Mouse (Mus musculus) embryonic facial prominence, embryonic 12.5 days (tissue): ENCODE data around the gene Pimreg. TPM values are rescaled to one million over a fixed set of nuclear protein-coding genes. Genes with fewer than 3 reads are reported as not detected.

Experiments used
- ATAC-seq: fragments of 200-750 bp; cut with Nextera tagmentation; 2 replicates; pipeline ENCODE4 v1.8.0; 2017; ENCODE audit not compliant: insufficient number of reproducible peaks, insufficient read depth, low FRiP score, low TSS enrichment
- H3K27ac ChIP-seq: fragments of 300-500 bp; sonication (generic); 2 replicates; pipeline ENCODE4 v1.5.1; 2016; ENCODE audit warnings: mild to moderate bottlenecking
- H3K27me3 ChIP-seq: fragments of 300-500 bp; sonication (generic); 2 replicates; pipeline ENCODE4 v1.6.1; 2016; ENCODE audit warnings: mild to moderate bottlenecking, moderate library complexity
- H3K36me3 ChIP-seq: fragments of 300-500 bp; sonication (generic); 2 replicates; pipeline ENCODE4 v1.6.1; 2016; ENCODE audit warnings: mild to moderate bottlenecking
- H3K4me1 ChIP-seq: fragments of 300-500 bp; sonication (generic); 2 replicates; pipeline ENCODE4 v1.6.1; 2016
- H3K4me2 ChIP-seq: fragments of 300-500 bp; sonication (generic); replicated peaks from 2 replicates; pipeline ENCODE4 v1.6.1; 2016; ENCODE audit warnings: mild to moderate bottlenecking, moderate library complexity
- H3K4me3 ChIP-seq: fragments of 300-500 bp; sonication (generic); 2 replicates; pipeline ENCODE4 v1.5.1; 2016; ENCODE audit warnings: mild to moderate bottlenecking
- H3K9ac ChIP-seq: fragments of 300-500 bp; sonication (generic); 2 replicates; pipeline ENCODE4 v1.6.1; 2016; ENCODE audit warnings: mild to moderate bottlenecking, moderate library complexity
- H3K9me3 ChIP-seq: fragments of 300-500 bp; sonication (generic); 2 replicates; pipeline ENCODE4 v1.6.1; 2016; ENCODE audit warnings: mild to moderate bottlenecking, moderate library complexity
- WGBS: fragments of 180-500 bp; shearing (Covaris S2); methylation state at CpG from one replicate; pipeline ENCODE4 v1.1.7; 2016; 5-methylcytosine and 5-hydroxymethylcytosine counted together
- polyA plus RNA-seq: library from polyadenylated mRNA; unstranded; fragments of >200 nt; fragmentation: Nextera tagmentation; extraction: Ambion mirVana; gene quantifications from 2 replicates; pipeline ENCODE4 v1.2.1, GENCODE M21; 2016

Pimreg gene
- polyA plus RNA-seq, 1 experiment from 2014 or later, result 143 TPM

GRCm38 (mm10) chr11:72050895-72051858, 9.3 kb downstream of the Pimreg start:
- H3K27me3 ChIP-seq, result peaks cover 23% of the 10 kb centered on the region; the same call in 1 of the 2 replicates
- peaks cover 27% of the 10 kb centered on the region for H3K4me1 ChIP-seq
- peaks cover 11% of the 10 kb centered on the region; the same call in 1 of the 2 replicates for H3K36me3 ChIP-seq
- H3K4me2 ChIP-seq, result peak overlapping the region; percentile 93
- peak overlapping the region; percentile 58 for H3K4me3 ChIP-seq
- peak; percentile 57; the same call in 1 of the 2 replicates for ATAC-seq
- WGBS, result 2% methylated on average over 45 of the region's 45 CpGs
- no peaks in the 10 kb centered on the region for H3K9me3 ChIP-seq
- H3K27ac ChIP-seq, result no peak overlapping the region
- H3K9ac ChIP-seq, result peak overlapping the region; percentile 60

GRCm38 (mm10) chr11:72052221-72052620, 10.4 kb downstream of the Pimreg start:
- Histone ChIP-seq H3K4me1 (peaks cover 31% of the 10 kb centered on the region), H3K9ac (no peak overlapping the region), H3K4me2 (no peak overlapping the region), H3K27ac (no peak overlapping the region), H3K9me3 (no peaks in the 10 kb centered on the region), H3K27me3 (peaks cover 23% of the 10 kb centered on the region; the same call in 1 of the 2 replicates), H3K4me3 (no peak overlapping the region), H3K36me3 (0 out of 2 replicates have a peak, but pooled peaks cover under 1% of the 10 kb centered on the region)
- ATAC-seq, result no peak
- 23% methylated on average over 3 of the region's 3 CpGs for WGBS

GRCm38 (mm10) chr11:72052636-72053035, 10.8 kb downstream of the Pimreg start:
- H3K4me1 ChIP-seq, result peaks cover 34% of the 10 kb centered on the region

GRCm38 (mm10) chr11:72055176-72055575, 13.3 kb downstream of the Pimreg start:
- WGBS, result 34% methylated on average over 2 of the region's 2 CpGs
- Histone ChIP-seq H3K4me1 (peaks cover 33% of the 10 kb centered on the region), H3K4me2 (no peak overlapping the region), H3K27me3 (peaks cover 12% of the 10 kb centered on the region; the same call in 1 of the 2 replicates), H3K9me3 (no peaks in the 10 kb centered on the region), H3K4me3 (no peak overlapping the region), H3K27ac (no peak overlapping the region), H3K9ac (no peak overlapping the region), H3K36me3 (no peaks in the 10 kb centered on the region)
- ATAC-seq, result no peak

More at GRCm38 (mm10) chr11:72052636-72053035, 10.8 kb downstream of the Pimreg start:
- Histone ChIP-seq H3K27me3 (peaks cover 23% of the 10 kb centered on the region; the same call in 1 of the 2 replicates), H3K36me3 (no peaks in the 10 kb centered on the region), H3K9ac (no peak overlapping the region), H3K27ac (no peak overlapping the region), H3K9me3 (no peaks in the 10 kb centered on the region), H3K4me2 (no peak overlapping the region), H3K4me3 (no peak overlapping the region)
- ATAC-seq, result no peak
- WGBS, result 16% methylated on average over 5 of the region's 5 CpGs

GRCm38 (mm10) chr11:72057166-72057565, 15.3 kb downstream of the Pimreg start:
- H3K4me2 ChIP-seq, result no peak overlapping the region
- no peaks in the 10 kb centered on the region for H3K9me3 ChIP-seq
- H3K36me3 ChIP-seq, result no peaks in the 10 kb centered on the region
- H3K27ac ChIP-seq, result no peak overlapping the region
- H3K4me3 ChIP-seq, result no peak overlapping the region
- WGBS, result 67% methylated on average over 3 of the region's 3 CpGs
- H3K27me3 ChIP-seq, result 0 out of 2 replicates have a peak, but pooled peaks cover 2% of the 10 kb centered on the region
- no peak for ATAC-seq
- H3K9ac ChIP-seq, result no peak overlapping the region
- H3K4me1 ChIP-seq, result peaks cover 20% of the 10 kb centered on the region

- ATAC-seq, result no peak
- Histone ChIP-seq H3K27me3 (no peaks in the 10 kb centered on the region), H3K9me3 (peaks cover 17% of the 10 kb centered on the region; the same call in 1 of the 2 replicates), H3K9ac (no peak overlapping the region), H3K4me3 (no peak overlapping the region), H3K4me2 (no peak overlapping the region), H3K36me3 (no peaks in the 10 kb centered on the region), H3K27ac (no peak overlapping the region), H3K4me1 (peaks cover 13% of the 10 kb centered on the region)
- WGBS, result 79% methylated on average over 9 of the region's 9 CpGs
Measured at GRCm38 (mm10) chr11:72060416-72060815, 18.6 kb downstream of the Pimreg start.

GRCm38 (mm10) chr11:72061093-72061620, 19.3 kb downstream of the Pimreg start:
- Histone ChIP-seq H3K4me1 (peaks cover 7% of the 10 kb centered on the region; the same call in 1 of the 2 replicates), H3K9ac (no peak overlapping the region), H3K36me3 (no peaks in the 10 kb centered on the region), H3K27me3 (no peaks in the 10 kb centered on the region), H3K27ac (no peak overlapping the region), H3K4me2 (no peak overlapping the region), H3K9me3 (peaks cover 17% of the 10 kb centered on the region; the same call in 1 of the 2 replicates), H3K4me3 (no peak overlapping the region)
- ATAC-seq, result no peak
- 80% methylated on average over 13 of the region's 13 CpGs for WGBS

- Histone ChIP-seq H3K9ac (no peak overlapping the region), H3K27ac (no peak overlapping the region), H3K4me3 (no peak overlapping the region), H3K27me3 (no peaks in the 10 kb centered on the region), H3K4me1 (no peaks in the 10 kb centered on the region), H3K4me2 (no peak overlapping the region), H3K9me3 (peaks cover 17% of the 10 kb centered on the region; the same call in 1 of the 2 replicates), H3K36me3 (no peaks in the 10 kb centered on the region)
- 83% methylated on average over 6 of the region's 6 CpGs for WGBS
- ATAC-seq, result no peak
Measured at GRCm38 (mm10) chr11:72064414-72064813, 22.6 kb downstream of the Pimreg start.

- Histone ChIP-seq H3K27me3 (no peaks in the 10 kb centered on the region), H3K27ac (no peak overlapping the region), H3K9ac (no peak overlapping the region), H3K4me3 (no peak overlapping the region), H3K4me1 (no peaks in the 10 kb centered on the region), H3K4me2 (no peak overlapping the region), H3K9me3 (peaks cover 17% of the 10 kb centered on the region; the same call in 1 of the 2 replicates), H3K36me3 (no peaks in the 10 kb centered on the region)
- ATAC-seq, result no peak
- WGBS, result 89% methylated on average over 8 of the region's 8 CpGs
Measured at GRCm38 (mm10) chr11:72065103-72065502, 23.3 kb downstream of the Pimreg start.

GRCm38 (mm10) chr11:72066330-72066729, 24.5 kb downstream of the Pimreg start:
- peaks cover 17% of the 10 kb centered on the region; the same call in 1 of the 2 replicates for H3K9me3 ChIP-seq
- H3K9ac ChIP-seq, result no peak overlapping the region
- H3K4me3 ChIP-seq, result no peak overlapping the region
- H3K36me3 ChIP-seq, result no peaks in the 10 kb centered on the region
- WGBS, result 35% methylated on average over 6 of the region's 6 CpGs
- H3K4me2 ChIP-seq, result no peak overlapping the region
- no peaks in the 10 kb centered on the region for H3K27me3 ChIP-seq
- H3K4me1 ChIP-seq, result no peaks in the 10 kb centered on the region
- no peak for ATAC-seq
- no peak overlapping the region for H3K27ac ChIP-seq

GRCm38 (mm10) chr11:72067326-72067725, 25.5 kb downstream of the Pimreg start:
- H3K9ac ChIP-seq, result no peak overlapping the region
- H3K36me3 ChIP-seq, result no peaks in the 10 kb centered on the region
- ATAC-seq, result no peak
- H3K27ac ChIP-seq, result no peak overlapping the region
- 78% methylated on average over 5 of the region's 5 CpGs for WGBS
- no peak overlapping the region for H3K4me2 ChIP-seq
- no peak overlapping the region for H3K4me3 ChIP-seq
- peaks cover 17% of the 10 kb centered on the region; the same call in 1 of the 2 replicates for H3K9me3 ChIP-seq
- no peaks in the 10 kb centered on the region for H3K27me3 ChIP-seq
- H3K4me1 ChIP-seq, result no peaks in the 10 kb centered on the region
